Mouse (Mus musculus) megakaryocyte-erythroid progenitor cell, adult 5-6 weeks (primary cell): Measurements from ENCODE around the gene Per1. TPM values are rescaled to one million over a fixed set of nuclear protein-coding genes. Genes with fewer than 3 reads are reported as not detected.

ENCODE experiments used
- ATAC-seq: replicated peaks from 2 replicates; pipeline ENCODE4 v1.8.0; 2016; ENCODE audit warnings: mild to moderate bottlenecking, inconsistent platforms; ENCODE audit not compliant: severe bottlenecking, poor library complexity, low FRiP score, low TSS enrichment
- total RNA-seq, 2 experiments: library from RNA; stranded (forward) in 1 of 2; stranded (reverse) in 1 of 2; fragments of 200-1000, 215-1000 nt in 1 of 2; fragments of >200 nt in 1 of 2; fragmentation: Nextera tagmentation in 1 of 2; gene quantifications; 2 replicates each; pipeline ENCODE4 v1.2.3; 2014 to 2017

Gene Per1
- total RNA-seq, 2 experiments from 2014 or later, result 4.7 to 17.6 TPM

DNA sequence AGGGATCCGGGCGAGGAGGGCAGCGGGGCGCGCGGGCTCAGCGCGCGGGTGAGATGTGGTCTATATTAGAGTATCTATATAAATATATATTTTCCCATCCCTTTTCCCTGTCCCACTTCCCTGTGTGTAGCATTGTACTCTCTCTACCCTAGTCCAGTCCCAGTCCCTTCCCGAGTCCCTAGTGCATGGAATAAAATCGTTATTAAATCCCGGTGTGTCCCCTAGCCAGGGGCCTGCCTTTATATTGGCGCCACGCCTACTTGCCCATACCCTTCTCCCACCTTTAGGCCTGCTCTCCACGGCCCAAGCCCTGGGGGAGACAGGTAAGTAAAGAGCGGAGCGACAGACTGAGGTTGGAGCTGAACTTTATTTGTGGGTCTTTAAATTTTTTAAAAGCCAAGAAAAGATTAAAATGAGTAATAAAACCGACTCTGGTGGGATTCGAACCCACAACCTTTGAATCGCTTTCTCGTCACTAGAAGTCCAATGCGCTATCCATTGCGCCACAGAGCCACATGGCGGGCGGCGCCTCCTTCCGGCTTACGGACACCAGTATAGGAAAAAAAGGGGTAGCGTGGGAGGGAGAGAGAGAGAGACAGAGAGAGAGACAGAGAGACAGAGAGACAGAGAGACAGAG is 28.2 kb downstream of the Per1 start:
- ATAC-seq, result no peak

DNA sequence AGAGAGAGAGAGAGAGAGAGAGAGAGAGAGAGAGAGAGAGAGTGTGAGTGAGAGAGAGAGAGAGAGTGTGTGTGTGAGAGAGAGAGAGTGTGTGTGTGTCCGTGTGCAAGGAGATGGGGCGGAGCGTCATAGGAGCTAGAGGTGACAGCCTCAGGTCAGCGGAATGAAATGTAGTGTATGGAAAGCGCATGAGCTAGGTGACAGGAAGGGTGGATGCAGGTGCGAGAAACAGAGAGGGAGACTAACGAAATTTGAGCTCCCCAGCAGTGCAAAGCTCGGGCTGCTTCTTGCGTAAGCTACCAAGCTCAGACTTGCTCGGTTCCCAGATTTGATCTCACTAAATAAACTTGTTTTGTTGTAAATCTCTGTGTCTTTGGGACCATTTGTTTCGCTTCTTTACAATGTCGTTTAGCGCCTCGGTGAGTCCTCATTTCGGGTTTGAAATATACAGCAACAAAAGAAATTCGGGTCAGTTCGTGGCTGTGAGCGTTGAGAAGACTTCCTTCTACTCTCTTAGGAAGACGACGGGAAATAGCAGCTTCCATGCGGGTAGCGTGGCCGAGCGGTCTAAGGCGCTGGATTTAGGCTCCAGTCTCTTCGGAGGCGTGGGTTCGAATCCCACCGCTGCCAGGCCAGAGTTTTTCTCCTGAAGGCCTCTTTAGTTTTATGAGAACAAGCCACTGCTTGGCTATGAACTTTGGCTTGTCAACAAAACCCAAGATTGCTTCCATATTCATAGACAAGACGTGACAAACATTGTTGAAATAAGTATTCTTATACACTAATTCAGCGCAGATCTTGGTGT is 28.9 kb downstream of the Per1 start:
- ATAC-seq, result peak; percentile 36

- peak; percentile 6 for ATAC-seq
Observed at GRCm38 (mm10) chr11:69124498-69124847, 29.5 kb downstream of the Per1 start.

DNA sequence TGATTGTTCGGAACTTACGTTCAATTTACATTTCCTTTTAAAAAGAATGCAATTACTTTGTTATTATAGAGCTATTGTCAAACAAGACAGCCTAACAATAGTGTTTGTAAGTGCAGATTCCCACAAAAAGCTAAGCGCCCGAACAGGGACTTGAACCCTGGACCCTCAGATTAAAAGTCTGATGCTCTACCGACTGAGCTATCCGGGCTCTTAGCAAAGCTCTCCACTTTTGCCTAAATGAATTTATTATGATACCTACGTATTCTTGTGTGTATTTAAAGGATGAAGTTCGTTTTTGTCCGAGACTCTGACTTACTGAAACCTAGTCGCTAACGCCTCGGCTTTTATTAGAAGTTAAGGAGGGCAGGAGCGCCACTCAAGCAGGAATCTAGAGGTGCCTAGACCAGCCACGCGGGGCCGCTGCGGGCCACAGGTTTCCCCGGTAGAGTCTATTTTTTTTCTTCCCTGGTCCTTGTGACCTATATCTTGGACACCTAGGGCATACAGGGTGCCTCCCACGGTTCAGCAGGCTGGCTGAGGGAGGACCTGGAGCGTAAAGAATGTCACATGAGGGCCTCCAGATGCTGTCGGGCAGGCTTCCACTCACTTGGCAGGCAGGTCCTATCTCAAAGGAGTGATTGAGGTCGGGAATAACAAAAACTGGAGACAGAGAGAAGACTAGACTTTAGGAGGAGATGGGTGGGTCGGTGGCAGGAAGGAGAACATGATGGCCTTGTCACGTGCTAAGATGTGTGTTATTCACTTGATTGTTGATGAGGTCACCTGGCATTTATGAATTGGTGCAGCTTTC is 30.2 kb downstream of the Per1 start:
- ATAC-seq, result peak; percentile 63

GRCm38 (mm10) chr11:69125852-69125918 is 30.7 kb downstream of the Per1 start, which contains the start of gene Aloxe3:
TSS of gene Aloxe3 (plus strand) at chr11:69125896.
- ATAC-seq, result no peak

DNA sequence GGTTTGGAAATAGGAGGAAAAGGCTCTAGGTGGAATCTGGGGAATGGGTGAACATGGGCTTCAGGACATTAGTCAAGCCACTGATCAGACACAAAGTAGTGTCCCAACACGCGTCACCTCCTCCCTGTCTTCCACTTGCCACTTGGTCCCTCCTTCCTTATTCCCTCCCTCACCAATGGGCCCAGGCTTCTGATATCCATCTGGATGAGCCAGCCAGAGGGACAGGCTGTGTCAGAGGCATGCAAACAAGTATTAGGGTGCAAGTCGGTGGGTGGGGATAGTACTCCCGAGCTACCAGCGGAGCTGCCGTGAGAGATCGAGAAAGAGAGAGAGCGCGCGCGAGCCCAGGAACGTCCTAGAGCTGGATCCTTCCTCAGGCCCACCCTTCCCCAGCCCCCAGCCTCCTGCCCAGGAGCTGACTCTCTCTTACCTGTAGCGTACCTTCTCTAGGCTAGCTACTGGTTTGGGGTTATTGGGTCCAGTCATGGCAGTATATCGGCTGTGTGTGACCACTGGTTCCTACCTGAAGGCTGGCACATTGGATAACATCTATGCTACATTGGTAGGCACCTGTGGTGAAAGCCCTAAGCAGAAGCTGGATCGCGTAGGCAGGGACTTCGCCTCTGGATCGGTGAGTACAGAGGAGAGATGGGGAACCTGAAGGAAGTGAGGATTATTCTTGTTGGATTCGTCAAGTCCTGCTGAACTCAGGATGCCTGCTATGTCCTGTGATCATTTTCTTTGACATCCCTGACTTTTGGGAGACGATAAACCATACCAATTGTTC is 31.1 kb downstream of the Per1 start:
- ATAC-seq, result no peak

GRCm38 (mm10) chr11:69126706-69127095 is 31.7 kb downstream of the Per1 start:
- ATAC-seq, result no peak

GRCm38 (mm10) chr11:69128426-69129122 is 33.6 kb downstream of the Per1 start:
- no peak for ATAC-seq

GRCm38 (mm10) chr11:69133566-69133922 is 38.5 kb downstream of the Per1 start:
- ATAC-seq, result peak; percentile 27; the same call in 1 of the 2 replicates

DNA sequence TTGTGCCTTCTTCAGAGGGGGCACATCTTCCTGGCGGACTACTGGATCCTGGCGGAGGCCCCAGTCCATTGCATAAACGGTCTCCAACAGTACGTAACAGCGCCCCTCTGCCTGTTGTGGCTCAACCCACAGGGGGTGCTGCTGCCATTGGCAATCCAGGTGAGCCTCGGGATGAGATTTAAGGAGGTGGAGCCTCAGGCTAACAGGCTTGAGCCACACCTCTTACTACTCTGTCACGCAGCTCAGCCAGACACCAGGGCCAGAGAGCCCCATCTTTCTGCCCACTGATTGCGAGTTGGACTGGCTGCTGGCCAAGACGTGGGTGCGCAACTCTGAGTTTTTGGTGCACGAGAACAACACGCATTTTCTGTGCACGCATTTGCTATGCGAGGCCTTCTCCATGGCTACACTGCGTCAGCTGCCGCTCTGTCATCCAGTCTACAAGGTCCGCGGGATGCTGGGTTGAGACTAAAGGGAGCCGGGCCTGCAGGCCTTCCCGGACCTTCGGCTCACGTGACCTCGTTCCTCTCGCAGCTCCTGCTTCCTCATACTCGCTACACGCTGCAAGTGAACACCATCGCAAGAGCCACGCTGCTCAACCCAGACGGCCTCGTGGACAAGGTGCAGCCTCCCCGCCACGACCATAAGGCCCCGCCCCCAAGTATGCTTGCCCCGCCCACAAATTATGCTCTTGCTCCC is 39.1 kb downstream of the Per1 start:
- ATAC-seq, result peak; percentile 61

- no peak for ATAC-seq
Observed at GRCm38 (mm10) chr11:69134622-69134968, 39.6 kb downstream of the Per1 start.

- no peak for ATAC-seq
Observed at GRCm38 (mm10) chr11:69135361-69135760, 40.3 kb downstream of the Per1 start.

DNA sequence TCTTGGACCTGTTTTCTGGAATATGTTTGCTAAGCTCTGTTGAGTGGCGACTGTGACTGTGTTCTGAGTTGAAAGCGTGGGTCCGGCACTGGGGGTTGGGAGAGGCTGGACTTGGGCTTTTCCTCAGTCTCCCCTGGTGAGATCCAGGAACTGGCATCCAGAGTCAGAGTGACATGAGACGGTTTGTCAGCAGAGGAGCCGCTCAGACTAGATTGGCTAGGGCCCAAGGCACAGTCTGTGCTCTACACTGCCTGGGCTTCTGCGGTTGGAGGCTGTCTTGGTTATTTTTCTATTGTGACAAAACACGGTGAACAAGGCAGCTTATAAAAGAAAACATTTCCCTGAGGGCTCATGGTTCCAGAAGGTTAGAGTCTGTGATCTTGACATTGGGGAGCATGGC is 52.5 kb downstream of the Per1 start:
- no peak for ATAC-seq

DNA sequence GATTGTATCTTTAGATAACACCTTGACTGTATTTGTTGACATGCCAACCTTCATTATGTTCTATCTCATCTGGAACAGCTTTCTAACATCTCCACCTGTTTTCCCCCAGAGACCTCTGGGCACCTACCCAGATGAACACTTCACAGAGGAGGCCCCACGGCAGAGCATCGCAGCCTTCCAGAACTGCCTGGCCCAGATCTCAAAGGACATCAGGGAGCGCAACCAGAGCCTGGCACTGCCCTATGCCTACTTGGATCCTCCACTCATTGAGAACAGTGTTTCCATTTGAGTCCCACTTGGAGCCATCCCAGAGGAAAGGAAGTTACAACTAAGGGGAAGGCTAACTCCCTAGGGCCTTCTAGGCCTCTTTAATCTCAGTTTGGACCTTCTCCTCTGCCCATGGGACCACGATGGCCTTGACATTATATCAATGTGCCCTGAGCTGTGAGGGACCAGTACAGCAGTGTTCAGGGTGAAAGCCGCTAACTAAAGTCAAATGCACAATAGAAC is 53.5 kb downstream of the Per1 start:
- no peak for ATAC-seq

DNA sequence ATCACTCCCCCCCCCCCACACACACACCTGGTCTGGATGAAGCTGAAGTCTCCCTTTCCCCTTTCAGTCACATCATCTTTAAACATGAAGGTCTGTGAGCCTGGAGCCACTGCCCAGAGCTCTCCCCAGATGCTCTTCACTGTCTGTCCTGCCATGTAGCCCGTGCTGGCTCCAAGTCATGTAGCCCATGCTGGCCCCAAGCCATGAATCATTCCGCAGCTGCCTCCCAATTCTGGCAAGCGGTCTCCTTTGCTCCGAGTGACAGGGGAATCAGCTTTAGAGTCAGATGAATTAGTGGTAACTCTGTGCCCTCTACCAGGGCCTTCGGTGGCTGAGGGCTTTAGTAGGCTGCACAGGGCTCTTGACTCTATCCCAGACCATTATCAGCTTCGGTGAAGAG is 54.7 kb downstream of the Per1 start:
- ATAC-seq, result no peak

GRCm38 (mm10) chr11:69150444-69150843 is 55.4 kb downstream of the Per1 start:
- peak; percentile 87 for ATAC-seq

GRCm38 (mm10) chr11:69151004-69151403 is 56.0 kb downstream of the Per1 start:
- no peak for ATAC-seq

DNA sequence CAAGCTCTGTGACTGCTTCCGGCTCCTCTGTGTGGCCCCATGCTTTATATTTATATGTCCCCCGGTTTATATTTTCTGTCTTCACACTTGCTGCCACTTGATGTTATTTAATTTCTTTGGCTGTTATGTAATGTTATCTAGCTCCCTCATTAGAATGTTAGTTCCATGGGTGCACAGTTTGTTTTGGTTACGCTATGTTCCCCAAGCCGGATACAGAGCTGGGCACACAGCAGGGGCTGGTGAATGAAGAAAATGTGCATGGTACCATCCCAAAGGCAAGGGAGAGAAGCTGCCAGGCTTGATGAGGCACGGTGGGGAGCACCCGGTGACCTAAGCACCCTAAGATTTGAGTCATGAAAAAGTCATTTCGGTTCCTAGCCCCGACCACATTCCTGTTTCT is 58.8 kb downstream of the Per1 start:
- ATAC-seq, result no peak

DNA sequence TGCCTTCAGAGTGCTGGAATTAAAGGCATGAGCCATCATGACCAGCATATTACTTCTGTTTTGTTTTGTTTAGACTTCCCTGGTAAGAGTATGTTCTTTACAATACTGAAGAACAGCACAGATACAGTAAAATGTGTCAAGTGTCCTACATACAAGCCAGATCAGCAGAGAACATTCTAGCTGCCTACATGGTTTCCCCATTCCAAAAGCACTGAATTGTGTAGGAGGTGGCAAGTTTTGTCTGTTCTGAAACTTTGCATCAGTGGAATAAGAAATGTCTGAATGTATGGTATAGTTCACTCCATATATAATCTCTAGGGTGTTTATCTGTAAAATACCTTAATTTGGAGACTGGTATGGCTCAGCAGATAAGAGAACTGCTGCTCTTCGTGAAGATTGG is 60.3 kb downstream of the Per1 start:
- 0 out of 2 replicates have a peak, but pooled peaks have one; percentile 33 for ATAC-seq
